Mouse (Mus musculus): ENCODE data around the gene Olfr95.
"Not testable (repeated sequence)": the region's sequence is repeated elsewhere in the genome, so short reads cannot be mapped to it uniquely, and the experiment has no call there.

Olfr95 gene

DNA sequence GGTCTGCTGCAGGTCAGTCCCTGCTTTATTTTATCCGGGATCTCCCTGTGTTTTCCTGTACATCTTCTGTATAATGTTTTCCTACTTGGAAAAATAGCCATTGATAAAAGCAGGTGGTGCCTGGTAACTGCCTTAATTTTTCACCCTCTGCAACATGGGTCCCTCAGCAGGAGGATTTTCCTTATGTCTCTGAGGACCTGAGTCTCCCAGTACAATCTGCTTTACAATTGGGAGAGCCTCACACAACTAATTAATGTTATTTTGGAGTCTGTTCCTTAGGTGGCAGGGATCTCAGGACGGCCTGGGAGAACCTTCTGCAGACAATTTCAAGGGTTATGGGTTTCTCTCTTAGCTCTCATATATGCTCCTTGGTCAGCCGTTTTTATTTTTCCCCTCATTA is at the start of gene Olfr95:
Gene Olfr95, minus strand, starts transcription at position 101 of the 400 bp plus-strand sequence.
- no peak for DNase-seq (ENCODE audit: low spot score in 2 of 2)

DNA sequence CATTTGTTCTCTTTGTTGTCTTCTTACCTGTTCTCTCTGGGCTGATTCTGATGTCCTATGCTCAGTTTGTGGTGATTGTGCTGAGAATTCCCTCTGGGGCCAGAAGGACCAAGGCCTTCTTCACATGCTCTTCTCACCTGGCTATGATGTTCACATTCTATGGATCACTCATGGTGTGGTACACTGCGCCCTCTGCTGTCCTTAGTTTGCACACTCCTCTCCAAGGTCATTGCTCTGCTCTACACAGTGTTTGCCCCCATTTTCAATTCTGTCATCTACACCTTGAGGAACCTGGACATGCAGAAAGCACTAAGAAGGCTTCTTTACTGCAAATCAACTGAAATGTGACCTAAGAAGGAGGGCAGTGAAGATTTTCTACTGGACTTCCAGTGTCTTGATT is 37.6 kb upstream of the Olfr95 start:
- peak in 1 of 2 experiments; percentile 9 for DNase-seq (ENCODE audit: low spot score in 2 of 2)

DNA sequence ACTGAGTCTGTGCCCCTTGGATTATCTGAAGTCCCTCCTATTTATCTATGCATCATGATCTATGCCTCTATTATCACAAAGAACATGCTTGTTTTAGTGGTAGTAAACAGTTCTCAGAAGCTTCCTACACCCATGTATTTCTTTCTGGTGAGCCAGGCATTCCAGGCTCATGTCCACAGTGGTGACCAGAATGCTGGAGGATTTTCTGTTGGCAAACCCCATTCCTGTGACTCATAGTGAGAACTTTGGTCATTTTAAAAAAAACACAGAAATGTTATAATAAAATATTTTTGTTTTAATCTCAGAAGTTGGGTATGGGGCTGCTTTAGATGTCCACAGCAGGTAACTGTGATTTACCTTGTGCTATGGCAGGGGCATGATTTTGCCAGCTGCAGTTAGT is 36.5 kb upstream of the Olfr95 start:
- DNase-seq (ENCODE audit: low spot score in 2 of 2) = no peak

DNA sequence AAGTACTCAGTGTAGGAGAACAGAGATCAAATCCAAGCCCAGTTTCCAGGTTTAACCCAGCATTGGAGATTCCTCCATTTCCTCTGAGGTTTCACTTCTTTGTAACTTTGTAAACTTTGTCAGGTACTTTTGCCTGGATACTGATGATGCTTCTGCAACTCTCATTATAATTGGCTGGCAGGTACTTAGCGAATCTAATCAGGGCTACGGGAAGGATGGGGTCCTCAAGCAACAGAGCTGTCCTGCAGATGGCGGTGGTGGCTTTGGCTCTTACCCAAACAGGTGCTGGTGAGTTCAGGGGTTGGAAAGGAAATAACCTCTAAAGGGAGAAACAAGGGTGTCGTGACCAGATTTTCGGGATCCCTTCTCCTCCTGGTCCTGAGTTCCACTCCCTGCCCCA is 33.8 kb upstream of the Olfr95 start:
- DNase-seq (ENCODE audit: low spot score in 2 of 2) = peak; percentile 9 to 40

DNA sequence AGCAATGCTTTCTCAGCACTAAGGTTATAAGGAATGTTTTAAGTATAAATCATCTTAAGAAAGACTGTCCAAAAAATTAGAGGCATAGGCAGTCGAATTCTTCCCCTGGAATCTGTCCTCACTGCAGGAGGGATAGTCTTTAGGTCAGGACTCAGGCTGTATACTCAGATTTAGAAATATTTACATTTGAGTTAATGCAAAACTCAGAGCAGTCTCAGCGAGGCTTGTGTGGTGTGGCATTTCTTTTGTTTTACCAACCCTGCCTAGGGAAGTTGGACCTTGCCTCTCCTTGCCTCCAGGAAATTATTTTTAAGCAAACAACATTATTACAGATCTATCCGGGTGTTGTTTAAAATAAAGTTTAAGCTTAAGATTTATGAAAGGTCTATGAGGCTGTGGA is 29.3 kb upstream of the Olfr95 start:
- no peak for DNase-seq (ENCODE audit: low spot score in 2 of 2)

DNA sequence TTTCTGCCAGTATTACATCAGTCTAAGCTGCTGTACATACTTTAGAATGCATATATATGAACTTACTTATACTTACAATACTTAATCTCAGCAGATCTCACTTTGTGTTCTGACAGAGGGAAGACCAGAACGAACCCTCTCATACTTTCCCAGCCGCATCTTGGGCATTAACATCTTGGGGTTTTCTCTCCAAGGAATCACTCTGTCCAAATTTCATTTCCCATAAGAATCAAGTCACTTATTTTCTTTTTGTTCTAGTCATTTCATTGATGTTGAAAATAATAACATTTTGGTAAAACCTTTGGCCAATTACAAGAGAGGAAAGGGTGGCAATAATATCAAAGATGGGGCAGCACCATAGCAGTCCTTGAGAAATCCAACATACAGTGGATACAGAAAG is 24.3 kb upstream of the Olfr95 start, which contains the start of gene Olfr97:
Gene Olfr97, minus strand, starts transcription at position 101 of the 400 bp plus-strand sequence.
- DNase-seq (ENCODE audit: low spot score in 2 of 2) = not testable (repeated sequence)

DNA sequence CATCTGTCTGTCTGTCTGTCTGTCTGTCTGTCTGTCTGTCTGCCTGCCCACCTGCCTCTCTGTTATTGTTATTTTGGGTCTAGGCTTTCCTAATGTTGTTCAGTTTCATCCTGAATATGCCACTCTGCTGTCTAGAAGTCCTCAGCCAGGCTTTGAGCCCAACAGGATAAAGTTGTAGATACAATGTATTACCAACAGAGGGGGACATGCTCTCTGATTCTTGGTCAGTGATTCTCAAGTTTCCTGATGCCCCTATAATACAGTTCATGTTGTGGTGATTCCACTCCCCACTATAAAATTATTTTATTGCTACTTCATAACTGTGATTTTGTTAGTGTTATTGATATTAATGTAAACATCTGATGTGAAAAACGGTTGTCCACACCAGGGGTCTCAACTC is 9.0 kb upstream of the Olfr95 start:
- DNase-seq (ENCODE audit: low spot score in 2 of 2) = no peak

DNA sequence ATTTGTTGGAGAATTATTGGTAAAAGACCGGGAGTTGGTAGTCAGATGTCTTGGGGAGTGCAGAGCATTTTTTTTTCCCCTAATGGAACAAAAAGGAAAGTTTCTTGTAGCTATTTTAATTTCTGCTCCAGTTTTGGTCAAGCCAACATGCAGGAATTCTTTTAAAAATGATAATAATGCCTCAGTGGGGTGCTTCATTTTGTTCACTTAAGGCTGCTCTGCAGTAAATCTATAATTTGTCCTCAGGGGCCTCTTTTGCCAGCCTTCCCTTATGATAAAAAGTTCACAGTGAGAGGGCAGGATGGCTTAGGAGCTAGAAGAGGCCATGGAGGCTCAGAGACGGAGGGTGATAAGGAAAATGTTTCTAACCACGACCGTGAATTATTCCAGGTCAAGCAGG is 6.9 kb upstream of the Olfr95 start, which contains the start of gene Olfr96:
Gene Olfr96, plus strand, starts transcription at position 301 of the 400 bp plus-strand sequence.
- no peak for DNase-seq (ENCODE audit: low spot score in 2 of 2)

DNA sequence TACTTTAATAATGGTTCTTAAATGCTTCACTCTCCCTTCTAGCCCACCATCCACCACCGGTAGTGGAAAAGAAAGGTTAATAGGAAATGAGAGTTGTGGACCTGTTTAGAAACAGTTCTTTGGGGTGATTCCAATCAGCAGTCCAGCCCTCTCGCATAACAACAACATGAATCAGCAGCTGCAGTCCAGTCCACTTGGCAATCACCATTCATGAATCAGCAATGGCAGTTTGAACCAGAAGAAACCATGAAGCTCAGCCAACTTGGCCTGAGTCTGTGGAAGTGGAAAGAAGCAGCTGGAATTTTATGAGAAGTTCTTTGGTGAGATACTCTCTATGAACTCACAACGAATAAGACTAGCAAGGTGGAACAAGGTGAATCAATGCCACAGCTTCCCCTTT is 5.6 kb upstream of the Olfr95 start:
- DNase-seq (ENCODE audit: low spot score in 2 of 2) = no peak

DNA sequence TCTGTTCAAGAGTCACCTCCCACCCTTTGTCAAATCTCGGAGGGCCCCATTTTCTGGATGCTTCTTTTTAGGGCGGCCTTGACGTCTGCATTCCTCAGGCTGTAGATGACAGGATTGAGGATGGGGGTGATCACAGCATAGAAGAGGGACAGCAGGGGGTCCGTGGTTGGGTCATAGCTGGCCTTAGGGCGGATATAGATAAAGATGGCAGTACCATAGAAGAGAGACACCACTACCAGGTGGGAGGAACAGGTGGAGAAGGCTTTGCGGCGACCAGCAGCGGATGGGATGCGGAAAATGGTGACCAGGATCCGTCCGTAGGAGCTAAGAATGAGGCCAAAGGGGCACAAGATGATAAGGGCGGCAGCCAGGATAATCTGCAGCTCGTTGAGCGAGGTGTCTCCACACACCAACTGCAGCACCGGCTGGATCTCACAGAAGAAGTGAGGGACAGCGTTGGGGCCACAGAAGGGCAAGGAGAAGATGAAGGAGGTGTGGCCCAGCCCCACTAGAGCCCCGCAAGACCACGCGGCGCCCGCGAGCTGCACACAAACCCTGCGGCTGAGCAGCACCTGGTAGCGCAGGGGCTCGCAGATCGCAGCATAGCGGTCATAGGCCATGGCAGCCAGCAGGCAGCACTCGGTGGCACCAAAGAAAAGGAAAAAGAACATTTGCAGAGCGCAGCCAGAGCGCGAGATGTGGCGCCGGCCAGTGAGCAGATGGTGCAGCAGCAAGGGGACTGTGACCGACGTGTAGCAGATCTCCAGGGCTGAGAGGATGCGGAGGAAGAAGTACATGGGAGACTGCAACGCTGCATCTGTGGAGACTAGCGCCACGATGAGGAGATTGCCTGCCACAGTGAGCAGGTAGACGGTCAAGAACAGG is 1.8 kb downstream of the Olfr95 start:
- DNase-seq (ENCODE audit: low spot score in 2 of 2) = peak; percentile 24 to 37

DNA sequence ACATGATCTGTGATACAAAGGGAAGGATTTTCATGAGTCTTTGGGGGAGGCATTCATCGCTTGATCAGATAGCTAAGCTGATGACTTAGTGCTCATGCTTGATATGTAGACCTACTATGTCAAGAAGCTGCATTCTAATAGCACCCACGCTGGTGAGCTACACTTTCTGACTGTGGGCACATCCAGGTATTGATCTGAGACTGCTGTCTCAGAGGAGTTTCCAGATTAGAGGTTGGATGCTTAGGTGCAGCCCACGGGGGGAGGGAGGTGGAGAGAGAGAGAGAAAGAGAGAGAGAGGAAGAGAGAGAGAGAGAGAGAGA is 9.0 kb downstream of the Olfr95 start:
- DNase-seq (ENCODE audit: low spot score in 2 of 2) = no peak

DNA sequence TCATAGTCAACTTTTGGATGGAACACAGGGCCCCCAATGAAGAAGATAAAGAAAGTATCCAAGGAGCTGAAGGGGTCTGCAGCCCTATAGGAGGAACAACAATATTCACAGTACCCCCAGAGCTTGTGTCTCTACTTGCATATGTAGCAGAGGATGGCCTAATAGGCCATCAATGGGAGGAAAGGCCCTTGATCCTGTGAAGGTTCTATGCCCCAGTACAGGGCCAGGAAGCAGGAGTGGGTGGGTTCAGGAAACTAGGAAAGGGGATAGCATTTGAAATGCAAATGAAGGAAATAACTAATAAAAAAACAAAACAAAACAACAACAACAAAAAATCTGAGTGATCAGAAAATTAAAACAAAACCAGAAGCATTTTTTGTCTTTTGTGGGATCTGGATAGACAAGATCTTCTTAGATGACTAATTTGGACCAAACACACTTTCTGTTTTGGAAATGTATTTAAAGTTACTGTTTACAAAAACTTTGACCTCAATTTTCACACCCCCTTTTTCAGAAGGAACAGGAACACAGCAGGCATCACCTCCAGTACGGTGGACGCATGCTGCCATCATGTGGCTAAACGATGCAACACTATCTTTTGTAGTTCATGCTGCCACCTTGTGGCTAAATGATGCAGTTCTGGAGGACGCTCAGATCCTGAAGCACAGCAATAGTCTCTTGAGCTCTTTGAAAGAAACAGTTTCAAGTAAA is 9.6 kb downstream of the Olfr95 start:
- DNase-seq (ENCODE audit: low spot score in 2 of 2) = peak; percentile 83 to 94

DNA sequence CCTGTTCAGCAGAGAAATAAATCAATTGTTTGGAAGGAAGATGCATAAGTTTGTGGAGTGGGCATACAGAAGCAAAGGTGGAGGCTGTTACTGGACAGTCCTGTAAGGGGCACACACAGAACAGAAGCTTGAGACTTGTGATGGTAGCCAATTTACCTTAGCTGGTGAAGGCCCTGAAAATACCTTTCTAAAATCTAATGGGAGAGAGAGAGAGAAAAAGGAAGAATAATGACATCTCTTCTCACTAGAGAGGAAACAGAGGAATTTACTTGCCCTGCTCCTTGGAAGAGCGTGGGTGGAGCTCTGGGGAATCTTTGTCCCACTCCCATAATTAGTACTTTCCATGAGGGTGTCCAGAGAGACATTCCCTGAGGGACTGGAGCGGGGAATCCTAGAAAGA is 12.0 kb downstream of the Olfr95 start, which contains the start of gene Olfr94:
Gene Olfr94, minus strand, starts transcription at position 101 of the 400 bp plus-strand sequence.
- no peak for DNase-seq (ENCODE audit: low spot score in 2 of 2)

DNA sequence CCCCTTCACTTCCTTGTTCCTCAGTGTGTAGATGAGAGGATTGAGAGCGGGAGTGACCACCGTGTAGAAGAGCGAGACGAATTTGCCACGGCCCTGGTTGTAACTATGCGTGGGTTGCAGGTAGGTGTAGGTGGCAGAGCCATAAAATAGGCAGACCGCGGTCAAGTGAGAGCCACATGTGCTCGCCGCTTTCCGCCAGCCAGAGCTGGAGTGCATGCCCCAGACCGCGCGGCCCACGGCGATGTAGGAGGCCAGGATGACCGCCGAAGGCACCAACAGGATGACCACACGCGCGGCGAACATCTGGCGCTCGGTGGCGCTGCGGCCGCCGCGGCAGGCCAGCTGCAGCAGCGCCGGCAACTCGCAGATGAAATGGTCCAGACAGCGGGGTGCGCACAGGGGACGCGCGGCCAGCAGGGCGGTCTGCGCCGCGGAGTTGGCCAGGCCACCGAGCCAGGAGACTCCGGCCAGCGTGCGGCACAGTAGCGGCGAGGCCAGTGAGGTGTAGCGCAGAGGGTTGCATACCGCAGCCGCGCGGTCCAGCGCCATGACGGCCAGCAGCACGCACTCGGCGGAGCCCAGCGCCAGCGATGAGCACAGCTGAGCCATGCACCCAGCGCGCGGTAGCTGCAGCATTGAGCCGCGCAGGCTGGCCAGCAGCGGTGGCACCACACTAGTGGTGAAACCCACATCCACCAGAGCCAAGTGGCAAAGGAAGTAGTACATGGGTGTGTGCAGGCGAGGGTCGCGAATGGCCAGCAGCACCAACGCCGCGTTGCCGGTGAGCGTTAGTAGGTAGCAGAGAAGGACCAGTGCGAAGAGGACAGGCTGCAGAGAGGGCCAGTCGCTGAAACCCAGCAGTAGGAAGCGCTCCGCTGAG is 15.8 kb downstream of the Olfr95 start:
- DNase-seq (ENCODE audit: low spot score in 2 of 2) = peak; percentile 41 to 57

DNA sequence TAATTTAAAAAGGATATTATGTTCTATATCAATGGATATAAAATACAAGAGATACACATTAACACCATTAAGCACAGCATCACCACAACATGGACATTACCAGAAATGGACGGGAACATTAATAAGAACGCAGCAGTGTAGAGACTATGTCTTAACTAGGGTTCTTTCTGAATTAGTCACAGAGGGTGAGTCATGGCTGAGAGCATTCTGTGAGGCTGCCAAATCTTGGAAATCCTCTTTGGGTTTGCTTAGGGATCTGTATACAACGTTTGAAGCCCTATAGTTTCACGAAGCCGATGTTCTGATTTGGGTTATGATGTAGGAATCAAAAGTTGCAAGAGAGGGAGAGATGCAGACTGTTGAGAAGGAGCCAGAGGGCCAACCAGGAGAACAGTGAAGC is 18.1 kb downstream of the Olfr95 start:
- peak in 1 of 2 experiments; percentile 37 for DNase-seq (ENCODE audit: low spot score in 2 of 2)

DNA sequence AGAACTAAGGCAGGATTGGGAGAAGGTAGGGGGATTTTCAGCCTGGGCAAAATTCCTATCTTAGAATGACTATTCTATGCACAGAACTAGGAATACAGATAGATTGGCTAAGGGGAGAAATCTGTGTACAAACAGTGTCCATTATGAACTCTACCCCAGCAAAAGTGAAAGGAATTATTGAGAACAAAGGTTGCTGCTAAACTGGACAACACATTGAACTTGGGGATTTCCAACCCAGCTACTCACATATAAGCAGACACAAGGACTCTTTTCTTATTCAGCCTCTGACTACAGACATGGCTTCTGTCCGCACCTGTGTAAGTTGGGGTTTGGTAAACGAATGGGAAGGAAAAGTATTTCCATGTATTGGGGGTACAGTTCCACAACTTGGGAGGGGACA is 19.3 kb downstream of the Olfr95 start, which contains the start of gene Ubd:
Gene Ubd, plus strand, starts transcription at position 237 of the 400 bp plus-strand sequence.
- no peak for DNase-seq (ENCODE audit: low spot score in 2 of 2)

DNA sequence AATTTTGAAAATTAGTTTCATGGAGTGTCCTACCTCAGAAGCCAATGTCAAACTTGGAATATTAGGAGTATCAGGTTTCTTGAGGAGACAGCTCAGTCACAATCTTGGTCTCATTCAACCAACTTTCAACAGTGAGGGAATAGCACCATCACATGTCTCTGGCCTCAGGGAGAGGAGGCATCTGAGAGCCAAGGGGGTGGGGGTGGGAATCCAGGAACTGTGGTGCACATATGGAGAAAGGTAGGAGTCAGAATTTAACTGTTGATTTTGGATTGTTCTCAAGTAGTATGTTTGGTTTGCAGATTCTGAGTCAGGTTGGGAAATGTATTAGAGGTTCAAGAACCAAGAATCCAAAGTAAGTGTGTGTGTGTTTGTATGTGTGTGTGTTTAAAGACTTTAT is 19.9 kb downstream of the Olfr95 start:
- DNase-seq (ENCODE audit: low spot score in 2 of 2) = no peak

DNA sequence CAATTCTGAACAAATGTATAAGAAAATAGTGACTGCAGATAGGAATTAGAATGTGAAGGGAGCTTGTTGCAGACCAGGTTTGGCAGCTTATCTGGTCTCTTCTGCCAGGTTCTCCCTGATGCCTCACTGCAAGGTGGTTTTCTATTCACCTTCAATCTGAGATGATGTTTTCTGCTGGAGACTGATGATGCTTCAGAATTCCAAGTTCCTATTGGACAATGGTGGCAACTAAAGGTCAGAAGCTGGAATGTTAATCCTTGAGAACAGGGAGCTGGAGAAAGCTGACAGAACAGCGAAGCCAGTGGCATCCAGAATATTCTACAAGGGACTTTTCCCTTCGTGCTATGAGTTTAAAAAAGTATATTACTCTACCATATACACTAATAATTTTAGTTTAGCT is 22.2 kb downstream of the Olfr95 start:
- DNase-seq (ENCODE audit: low spot score in 2 of 2) = peak in 1 of 2 experiments; percentile 46

DNA sequence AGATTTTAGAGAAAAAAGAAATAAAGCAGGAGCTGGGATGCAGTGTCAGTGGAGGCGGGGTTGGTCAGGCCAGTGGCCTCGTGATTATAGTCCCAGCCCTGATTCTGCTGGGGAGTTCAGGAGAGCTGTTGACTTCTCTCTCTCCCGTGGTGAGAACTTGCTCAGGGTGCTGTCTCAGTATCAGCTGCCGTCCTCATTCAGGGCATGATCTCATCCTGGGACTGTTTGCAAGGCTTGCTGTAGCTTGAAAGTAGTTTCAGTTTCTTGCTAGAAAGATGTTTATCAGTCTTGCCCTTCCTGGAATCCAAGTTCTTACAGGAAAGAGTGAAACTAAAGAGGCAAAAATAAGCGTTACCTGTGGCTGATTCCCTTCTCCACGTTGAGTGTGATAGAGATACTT is 27.4 kb downstream of the Olfr95 start:
- DNase-seq (ENCODE audit: low spot score in 2 of 2) = no peak

DNA sequence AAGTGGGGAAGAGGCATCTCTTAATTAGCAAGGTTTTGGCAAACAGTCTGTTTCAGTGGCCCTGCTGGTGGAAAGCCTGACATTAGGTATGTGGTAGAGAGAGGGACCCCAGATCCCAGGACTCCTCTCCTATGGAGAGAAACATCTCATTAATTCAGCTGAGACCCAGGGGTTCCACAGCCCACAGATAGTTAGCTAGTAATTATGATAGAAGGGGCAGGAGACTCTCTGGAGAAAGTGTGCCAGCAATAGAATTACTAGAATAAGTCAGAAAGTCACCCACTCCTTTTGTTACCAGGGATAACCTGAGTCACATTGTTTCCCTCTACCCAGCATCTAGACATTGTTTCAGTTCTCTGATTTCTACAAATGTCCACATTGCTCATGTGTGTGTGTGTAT is 51.5 kb downstream of the Olfr95 start, which contains the start of gene Olfr93:
Gene Olfr93, minus strand, starts transcription at position 101 of the 400 bp plus-strand sequence.
- DNase-seq (ENCODE audit: low spot score in 2 of 2) = no peak

Measured in frontal cortex, postnatal 36 days (tissue).